Comparison of ENCODE assay signal across 9 mouse cellular contexts in genomic region chr6:48725476-48725875, GRCm38 (mm10). TPM values are rescaled to one million over a fixed set of nuclear protein-coding genes. Genes with fewer than 3 reads are reported as not detected.
DNase-seq lines count a peak whose midpoint lies in the region; ATAC-seq and TF ChIP-seq lines count a peak whose summit lies in the region.
"Had no signal": no experiment of that assay in that cellular context is flagged by ENCODE, and none has a peak within 500 bp of the region (broad histone marks: within the 10 kb centered on the region; RNA-seq: fewer than 3 reads in every experiment).

No protein-coding gene starts in this region.

- intact Hi-C loops in heart, adult 2 months (cut with DNase I) = no loop called here

- H3K36me3 ChIP-seq in limb, embryonic 12.5 days = no peaks in the 10 kb centered on the region
- H3K36me3 ChIP-seq in limb, embryonic 10.5 days = no peaks in the 10 kb centered on the region
- H3K36me3 ChIP-seq in heart, adult 2 months (ENCODE audit: control insufficient read depth, insufficient read depth, low read length) = no peaks in the 10 kb centered on the region
- no peaks in the 10 kb centered on the region for H3K36me3 ChIP-seq in kidney, postnatal 0 days (ENCODE audit: insufficient read depth, low read length)

- H3K27me3 ChIP-seq in limb, embryonic 12.5 days = no peaks in the 10 kb centered on the region
- no peaks in the 10 kb centered on the region for H3K27me3 ChIP-seq in limb, embryonic 10.5 days (ENCODE audit: low read depth, poor library complexity, severe bottlenecking)
- no peaks in the 10 kb centered on the region for H3K27me3 ChIP-seq in heart, adult 2 months (ENCODE audit: control insufficient read depth, insufficient read depth, low read length)
- H3K27me3 ChIP-seq in kidney, postnatal 0 days (ENCODE audit: insufficient read depth, low read length) = no peaks in the 10 kb centered on the region

- 0 out of 2 replicates have a peak overlapping the region, but pooled peaks have one; percentile 4 for H3K4me2 ChIP-seq in limb, embryonic 12.5 days
- no peak overlapping the region for H3K4me2 ChIP-seq in kidney, postnatal 0 days (ENCODE audit: low read length)

- no peaks in the 10 kb centered on the region for H3K9me3 ChIP-seq in limb, embryonic 12.5 days
- no peaks in the 10 kb centered on the region for H3K9me3 ChIP-seq in limb, embryonic 10.5 days (replicated peaks)
- no peaks in the 10 kb centered on the region for H3K9me3 ChIP-seq in kidney, postnatal 0 days (replicated peaks; ENCODE audit: low read length)

- no peak overlapping the region for H3K9ac ChIP-seq in limb, embryonic 12.5 days (replicated peaks)
- no peak overlapping the region for H3K9ac ChIP-seq in heart, adult 2 months (ENCODE audit: low read depth, low read length)
- H3K9ac ChIP-seq in kidney, postnatal 0 days (ENCODE audit: low read depth, low read length) = no peak overlapping the region

- no peak for TF ChIP-seq CTCF in heart, adult 2 months (IDR thresholded peaks at IDR 0.05)
- no peak for TF ChIP-seq CTCF in kidney, postnatal 0 days (IDR thresholded peaks at IDR 0.05; ENCODE audit: low read depth)

- 29% methylated on average over 1 of the region's 1 CpGs for WGBS in limb, embryonic 12.5 days
- WGBS in limb, embryonic 10.5 days = 50% methylated on average over 1 of the region's 1 CpGs
- 7% methylated on average over 1 of the region's 1 CpGs for WGBS in heart, adult 2 months
- WGBS in kidney, postnatal 0 days = 0% methylated on average over 1 of the region's 1 CpGs

- peaks cover 10% of the 10 kb centered on the region for H3K4me1 ChIP-seq in limb, embryonic 12.5 days (replicated peaks)
- H3K4me1 ChIP-seq in limb, embryonic 10.5 days = 0 out of 2 replicates have a peak, but pooled peaks cover 6% of the 10 kb centered on the region
- H3K4me1 ChIP-seq in heart, adult 2 months (ENCODE audit: control insufficient read depth, insufficient read depth, low read length) = no peaks in the 10 kb centered on the region; the same call in 1 of the 2 replicates
- H3K4me1 ChIP-seq in kidney, postnatal 0 days (replicated peaks; ENCODE audit: insufficient read depth, low read length) = no peaks in the 10 kb centered on the region

- peak; percentile 68; the same call in 1 of the 2 replicates for ATAC-seq in limb, embryonic 12.5 days (ENCODE audit: insufficient number of reproducible peaks, insufficient read depth, low FRiP score, low TSS enrichment, low read depth)
- peak; percentile 86 for ATAC-seq in kidney, postnatal 0 days (replicated peaks; ENCODE audit: low FRiP score, low read depth)

- TF ChIP-seq POLR2A in heart, adult 2 months (IDR thresholded peaks at IDR 0.05; ENCODE audit: insufficient read depth, low read depth, low read length) = no peak

- peak; percentile 37 to 73 for DNase-seq in adrenal gland, adult (ENCODE audit: inconsistent age in 2 of 2, low spot score in 1 of 2)
- DNase-seq in adrenal gland, adult 18-20 months (ENCODE audit: low spot score in 2 of 2) = no peak
- no peak for DNase-seq in limb, embryonic 10.5 days (ENCODE audit: low spot score)
- DNase-seq in heart, adult 2 months = peak; percentile 52 to 79
- DNase-seq in kidney, postnatal 0 days (ENCODE audit: low spot score) = peak; percentile 82
- DNase-seq in skeletal muscle tissue, adult 2 months (ENCODE audit: low read depth, low spot score) = peak; percentile 45
- no peak for DNase-seq in layer of hippocampus, postnatal 14 days (ENCODE audit: low spot score in 2 of 2)

- TF ChIP-seq EP300 in heart, adult 2 months (IDR thresholded peaks at IDR 0.05; ENCODE audit: insufficient read depth, low read depth, low read length) = no peak

- H3K79me2 ChIP-seq in heart, adult 2 months (replicated peaks; ENCODE audit: control insufficient read depth, insufficient read depth, low read length) = no peaks in the 10 kb centered on the region

- no peak overlapping the region for H3K27ac ChIP-seq in limb, embryonic 12.5 days
- no peak overlapping the region for H3K27ac ChIP-seq in limb, embryonic 10.5 days
- peak overlapping the region; percentile 67 for H3K27ac ChIP-seq in heart, adult 2 months
- H3K27ac ChIP-seq in kidney, postnatal 0 days = peak overlapping the region; percentile 55

- no peak overlapping the region for H3K4me3 ChIP-seq in limb, embryonic 12.5 days (replicated peaks)
- no peak overlapping the region for H3K4me3 ChIP-seq in limb, embryonic 10.5 days
- no peak overlapping the region for H3K4me3 ChIP-seq in heart, adult 2 months
- H3K4me3 ChIP-seq in kidney, postnatal 0 days (replicated peaks; ENCODE audit: low read depth, low read length) = no peak overlapping the region

RNA-seq across cellular contexts. Expression of gene Gimap7, which starts 7.1 kb away (rescaled TPM):
- 1 to 10 TPM in 1 of 2 experiments, under 1 TPM in 1; 0.56 to 1.5 TPM for total RNA-seq in adrenal gland, adult 18-20 months (2021)
- not detected in 2 replicates for polyA plus RNA-seq in limb, embryonic 12.5 days (2016; fragmentation: Nextera tagmentation; extraction: Ambion mirVana)
- not detected in 2 replicates for polyA plus RNA-seq in limb, embryonic 10.5 days (2016; fragmentation: Nextera tagmentation; extraction: Ambion mirVana)
- under 1 TPM in 1 of 2 experiments, not detected in 1; 0.77 TPM for total RNA-seq in heart, adult 2 months (2021)
- polyA plus RNA-seq in heart, adult 2 months (2012; rRNA removed) = 0.29 and 0.70 TPM in 2 replicates
- polyA plus RNA-seq in kidney, postnatal 0 days (2015; fragmentation: Nextera tagmentation; extraction: Ambion mirVana) = 0.10 and 0.14 TPM in 2 replicates
- not detected for total RNA-seq in layer of hippocampus, postnatal 14 days (2021)

RNA-seq across cellular contexts. Expression of gene Gm28053, which starts 7.1 kb away (rescaled TPM):
- 1 to 10 TPM; 2.0 to 3.0 TPM for total RNA-seq in adrenal gland, adult 18-20 months (2021)
- 1.6 and 2.5 TPM in 2 replicates for polyA plus RNA-seq in limb, embryonic 12.5 days (2016; fragmentation: Nextera tagmentation; extraction: Ambion mirVana)
- polyA plus RNA-seq in limb, embryonic 10.5 days (2016; fragmentation: Nextera tagmentation; extraction: Ambion mirVana) = 0.83 and 1.3 TPM in 2 replicates
- total RNA-seq in heart, adult 2 months (2021) = 1 to 10 TPM; 3.4 to 5.6 TPM
- polyA plus RNA-seq in heart, adult 2 months (2012; rRNA removed) = not detected in 2 replicates
- 2.7 and 3.2 TPM in 2 replicates for polyA plus RNA-seq in kidney, postnatal 0 days (2015; fragmentation: Nextera tagmentation; extraction: Ambion mirVana)
- total RNA-seq in layer of hippocampus, postnatal 14 days (2021) = 1 to 10 TPM; 1.5 to 2.4 TPM
- total RNA-seq: liver, adult 2 months had no signal
- polyA plus RNA-seq: liver, adult 2 months had no signal

RNA-seq across cellular contexts. Expression of gene Gimap1, which starts 13.4 kb away (rescaled TPM):
- total RNA-seq in adrenal gland, adult 18-20 months (2021) = 1 to 10 TPM; 8.8 to 8.9 TPM
- polyA plus RNA-seq in limb, embryonic 12.5 days (2016; fragmentation: Nextera tagmentation; extraction: Ambion mirVana) = 7.6 and 7.9 TPM in 2 replicates
- polyA plus RNA-seq in limb, embryonic 10.5 days (2016; fragmentation: Nextera tagmentation; extraction: Ambion mirVana) = 7.9 and 8.5 TPM in 2 replicates
- 1 to 10 TPM; 8.9 to 9.4 TPM for total RNA-seq in heart, adult 2 months (2021)
- polyA plus RNA-seq in heart, adult 2 months (2012; rRNA removed) = 5.9 and 6.6 TPM in 2 replicates
- polyA plus RNA-seq in kidney, postnatal 0 days (2015; fragmentation: Nextera tagmentation; extraction: Ambion mirVana) = 26.8 and 29.7 TPM in 2 replicates
- total RNA-seq in layer of hippocampus, postnatal 14 days (2021) = 1 to 10 TPM; 2.1 to 2.6 TPM

RNA-seq across cellular contexts. Expression of gene Gimap6, which starts 17.5 kb away (rescaled TPM):
- 10 to 100 TPM; 47.9 to 66.7 TPM for total RNA-seq in adrenal gland, adult 18-20 months (2021)
- 12.9 and 14.1 TPM in 2 replicates for polyA plus RNA-seq in limb, embryonic 12.5 days (2016; fragmentation: Nextera tagmentation; extraction: Ambion mirVana)
- polyA plus RNA-seq in limb, embryonic 10.5 days (2016; fragmentation: Nextera tagmentation; extraction: Ambion mirVana) = 15.7 and 17.2 TPM in 2 replicates
- 10 to 100 TPM; 34.3 to 38.1 TPM for total RNA-seq in heart, adult 2 months (2021)
- 19.2 and 28.6 TPM in 2 replicates for polyA plus RNA-seq in heart, adult 2 months (2012; rRNA removed)
- 60.1 and 60.6 TPM in 2 replicates for polyA plus RNA-seq in kidney, postnatal 0 days (2015; fragmentation: Nextera tagmentation; extraction: Ambion mirVana)
- 1 to 10 TPM; 6.5 to 7.3 TPM for total RNA-seq in layer of hippocampus, postnatal 14 days (2021)

RNA-seq across cellular contexts. Expression of gene Gimap5, which starts 20.5 kb away (rescaled TPM):
- 10 to 100 TPM; 12.1 to 12.4 TPM for total RNA-seq in adrenal gland, adult 18-20 months (2021)
- 1.4 and 1.6 TPM in 2 replicates for polyA plus RNA-seq in limb, embryonic 12.5 days (2016; fragmentation: Nextera tagmentation; extraction: Ambion mirVana)
- polyA plus RNA-seq in limb, embryonic 10.5 days (2016; fragmentation: Nextera tagmentation; extraction: Ambion mirVana) = 1.3 and 1.4 TPM in 2 replicates
- 1 to 10 TPM; 4.6 to 5.1 TPM for total RNA-seq in heart, adult 2 months (2021)
- 6.2 and 6.6 TPM in 2 replicates for polyA plus RNA-seq in heart, adult 2 months (2012; rRNA removed)
- 26.4 and 32.2 TPM in 2 replicates for polyA plus RNA-seq in kidney, postnatal 0 days (2015; fragmentation: Nextera tagmentation; extraction: Ambion mirVana)
- total RNA-seq in layer of hippocampus, postnatal 14 days (2021) = 1 to 10 TPM; 1.3 to 1.7 TPM

Comparison
In these comparisons a context has a peak if more than half of its experiments do, and no peak if none do; other contexts are left out.
1. DNase-seq: peak in adrenal gland, adult (2 of 2), heart, adult 2 months (2 of 2), kidney, postnatal 0 days (single experiment) and skeletal muscle tissue, adult 2 months (single experiment); none in adrenal gland, adult 18-20 months (0 of 2), limb, embryonic 10.5 days (single experiment) and layer of hippocampus, postnatal 14 days (0 of 2).
2. H3K27ac ChIP-seq: peak in heart, adult 2 months (single experiment) and kidney, postnatal 0 days (single experiment); none in limb, embryonic 12.5 days (single experiment) and limb, embryonic 10.5 days (single experiment).